Mouse (Mus musculus): ENCODE results near the gene Tgfbi. TPM values are rescaled to one million over a fixed set of nuclear protein-coding genes. Genes with fewer than 3 reads are reported as not detected.

Gene Tgfbi
- polyA plus RNA-seq (2021; fragmentation: Nextera tagmentation) = 1.6 and 2.0 TPM in 2 replicates
- long read RNA-seq, experiment 1, partial matches to known transcripts = 1 of 4 reads
- long read RNA-seq, experiment 1, other reads (novel, unspliced or antisense) = 2 of 4 reads
- long read RNA-seq, experiment 2, transcript Tgfbi-201 (17 exons, 2,714 nt) = major isoform, 22 of 23 reads
- long read RNA-seq, experiment 2, partial matches to known transcripts = 0 of 23 reads
- long read RNA-seq, experiment 2, other reads (novel, unspliced or antisense) = 1 of 23 reads

DNA sequence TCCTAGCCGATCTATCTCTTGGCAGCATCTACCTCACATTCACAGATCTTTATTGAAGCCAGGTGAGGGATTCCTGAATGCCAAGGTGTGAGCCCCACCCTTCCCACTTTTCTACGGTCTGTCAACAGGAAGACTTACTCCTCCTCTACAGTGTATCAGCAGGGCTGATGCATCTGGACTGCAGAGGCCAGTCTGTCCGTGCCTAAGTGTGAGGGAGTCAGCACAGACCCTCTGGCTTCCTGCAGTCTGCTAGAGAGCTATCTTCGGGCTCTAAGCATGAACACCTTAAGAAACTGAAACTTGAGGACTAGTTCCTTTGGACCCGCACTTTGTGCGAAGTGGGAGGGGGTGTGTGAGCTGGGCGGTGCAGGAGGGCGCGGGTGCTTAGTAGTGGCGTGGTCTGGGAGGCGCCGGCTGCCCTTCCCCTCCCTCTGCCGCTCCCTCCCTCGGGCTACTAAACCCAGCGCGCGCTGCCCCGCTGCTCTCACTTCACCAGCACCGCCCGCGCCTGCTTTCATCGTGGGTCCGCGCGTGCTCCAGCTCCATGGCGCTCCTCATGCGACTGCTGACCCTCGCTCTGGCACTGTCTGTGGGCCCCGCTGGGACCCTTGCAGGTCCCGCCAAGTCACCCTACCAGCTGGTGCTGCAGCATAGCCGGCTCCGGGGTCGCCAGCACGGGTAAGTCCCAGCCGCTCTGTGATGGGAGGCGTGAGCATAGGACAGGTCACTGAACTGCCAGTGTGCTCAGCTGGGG lies at the start of gene Tgfbi:
TSS of gene Tgfbi (plus strand) at position 421 of the 754 bp plus-strand sequence.

Other genes starting within 250 kb of the Tgfbi start
- not detected in 2 replicates for gene Gm3045, start 182.9 kb upstream of the Tgfbi start, polyA plus RNA-seq (2021; fragmentation: Nextera tagmentation)
- gene Slc25a48, start 171.2 kb upstream of the Tgfbi start, polyA plus RNA-seq (2021; fragmentation: Nextera tagmentation) = 0.05 and 0.11 TPM in 2 replicates
- gene Il9, start 127.3 kb upstream of the Tgfbi start, polyA plus RNA-seq (2021; fragmentation: Nextera tagmentation) = not detected in 2 replicates
- gene Fbxl21, start 87.1 kb upstream of the Tgfbi start, polyA plus RNA-seq (2021; fragmentation: Nextera tagmentation) = 4.7 and 5.1 TPM in 2 replicates
- gene Lect2, start 61.0 kb upstream of the Tgfbi start, polyA plus RNA-seq (2021; fragmentation: Nextera tagmentation) = not detected in 2 replicates
- 4.4 and 4.7 TPM in 2 replicates for gene Smad5, start 93.5 kb downstream of the Tgfbi start, polyA plus RNA-seq (2021; fragmentation: Nextera tagmentation)
- 0.46 and 0.54 TPM in 2 replicates for gene Gm45623, start 144.3 kb downstream of the Tgfbi start, polyA plus RNA-seq (2021; fragmentation: Nextera tagmentation)